Mouse (Mus musculus) stomach, embryonic 14.5 days (tissue): ENCODE measurements around the gene Dixdc1. TPM values are rescaled to one million over a fixed set of nuclear protein-coding genes. Genes with fewer than 3 reads are reported as not detected.

ENCODE experiments used
- ATAC-seq: fragments of 200-750 bp; cut with Nextera tagmentation; 2 replicates; pipeline ENCODE4 v1.8.0; 2017; ENCODE audit warnings: low read depth, moderate TSS enrichment; ENCODE audit not compliant: insufficient number of reproducible peaks, insufficient read depth, low FRiP score
- H3K27ac ChIP-seq: fragments of 300-500 bp; sonication (generic); 2 replicates; pipeline ENCODE4 v1.5.1; 2014; ENCODE audit warnings: mild to moderate bottlenecking, low read length, moderate library complexity, mixed read lengths
- H3K27me3 ChIP-seq: fragments of 300-500 bp; sonication (generic); 2 replicates; pipeline ENCODE4 v1.6.1; 2014; ENCODE audit warnings: low read length, control low read depth, mixed read lengths; ENCODE audit not compliant: control insufficient read depth, insufficient read depth
- H3K36me3 ChIP-seq: fragments of 300-500 bp; sonication (generic); 2 replicates; pipeline ENCODE4 v1.6.1; 2014; ENCODE audit warnings: mild to moderate bottlenecking, control low read depth, low read length, moderate library complexity, mixed read lengths; ENCODE audit not compliant: control insufficient read depth, insufficient read depth
- H3K4me1 ChIP-seq: fragments of 300-500 bp; sonication (generic); 2 replicates; pipeline ENCODE4 v1.6.1; 2014; ENCODE audit warnings: low read length, control low read depth, mixed read lengths; ENCODE audit not compliant: control insufficient read depth, insufficient read depth
- H3K4me2 ChIP-seq: fragments of 300-500 bp; sonication (generic); replicated peaks from 2 replicates; pipeline ENCODE4 v1.6.1; 2014; ENCODE audit warnings: low read depth, low read length, control low read depth
- H3K4me3 ChIP-seq: fragments of 300-500 bp; sonication (generic); 2 replicates; pipeline ENCODE4 v1.5.1; 2014; ENCODE audit warnings: low read depth, low read length, control low read depth
- H3K9ac ChIP-seq: fragments of 300-500 bp; sonication (generic); replicated peaks from 2 replicates; pipeline ENCODE4 v1.6.1; 2014; ENCODE audit warnings: low read depth, mild to moderate bottlenecking, control low read depth, low read length, moderate library complexity, mixed read lengths
- H3K9me3 ChIP-seq: fragments of 300-500 bp; sonication (generic); 2 replicates; pipeline ENCODE4 v1.6.1; 2016; ENCODE audit warnings: low read depth, low read length, control low read depth; ENCODE audit not compliant: control insufficient read depth
- WGBS: fragments of 180-500 bp; shearing (Covaris S2); extraction: QIAGEN DNeasy Blood & Tissue Kit; methylation state at CpG from one replicate; pipeline ENCODE4 v1.1.7; 2014; 5-methylcytosine and 5-hydroxymethylcytosine counted together
- polyA plus RNA-seq: library from polyadenylated mRNA; unstranded; fragments of >200 nt; fragmentation: Nextera tagmentation; extraction: Ambion mirVana; gene quantifications from 2 replicates; pipeline ENCODE4 v1.2.1, GENCODE M21; 2014

The Dixdc1 gene
- polyA plus RNA-seq, result 11.4 and 12.7 TPM in 2 replicates

DNA sequence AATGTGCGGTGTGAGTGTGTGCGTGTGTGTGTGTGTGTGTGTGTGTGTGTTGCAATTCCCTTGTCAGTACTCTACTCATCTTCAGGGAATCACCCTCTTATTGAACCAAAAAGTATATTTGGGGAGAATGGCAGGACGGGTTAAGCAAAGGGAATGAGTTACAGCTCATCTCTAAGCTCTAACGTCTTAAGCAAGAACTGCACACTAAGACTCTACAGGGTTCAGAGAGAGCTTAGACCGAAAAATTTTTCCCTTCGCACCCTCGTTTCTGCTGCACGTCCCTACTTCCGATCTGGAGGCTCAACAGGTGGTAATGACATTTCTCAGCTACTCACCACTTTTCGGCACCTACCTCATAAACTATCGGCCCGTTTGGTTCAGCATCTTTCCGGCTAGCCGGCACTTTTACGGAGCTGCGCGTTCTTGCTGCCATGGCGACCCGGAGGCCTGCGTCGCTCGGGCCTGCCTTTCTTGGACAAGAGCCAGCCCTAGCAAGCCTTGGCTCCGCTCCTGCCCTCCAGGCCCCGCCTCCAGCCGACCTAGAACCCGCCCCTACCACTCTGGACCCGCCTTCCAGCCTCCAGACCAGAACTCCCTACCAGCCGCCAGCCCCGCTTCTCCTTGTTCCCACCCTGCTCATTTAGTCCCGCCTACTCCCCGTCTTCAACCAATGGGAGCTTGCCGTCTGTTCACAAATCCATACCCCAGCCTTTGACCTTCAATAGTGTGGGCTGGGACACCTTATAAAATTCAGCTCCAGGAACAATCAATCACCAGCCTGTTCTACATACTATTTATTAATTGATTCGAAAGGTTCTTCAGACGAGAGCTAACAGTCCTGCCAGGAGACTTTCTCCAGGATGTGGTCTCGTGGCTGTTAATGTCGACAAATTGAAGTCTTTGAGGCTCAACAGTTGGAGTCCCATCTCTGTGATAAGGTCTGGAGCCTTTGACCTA lies at the start of gene Dixdc1:
Dixdc1 (minus strand) TSS at position 604 of the 957 bp plus-strand sequence.
- no peaks in the 10 kb centered on the region for H3K9me3 ChIP-seq
- peak within 1 kb of the TSS; percentile 57 for H3K4me2 ChIP-seq
- H3K27ac ChIP-seq, result peak within 1 kb of the TSS; percentile 2; the same call in 1 of the 2 replicates
- no peaks in the 10 kb centered on the region for H3K36me3 ChIP-seq
- H3K4me1 ChIP-seq, result 0 out of 2 replicates have a peak, but pooled peaks cover 6% of the 10 kb centered on the region
- WGBS, result 10% methylated on average over 36 of the region's 36 CpGs
- H3K4me3 ChIP-seq, result peak within 1 kb of the TSS; percentile 18
- ATAC-seq, result peak; percentile 99
- no peak within 1 kb of the TSS for H3K9ac ChIP-seq
- no peaks in the 10 kb centered on the region for H3K27me3 ChIP-seq

- WGBS, result 85% methylated on average over 2 of the region's 2 CpGs
- ATAC-seq, result no peak
- no peaks in the 10 kb centered on the region for H3K27me3 ChIP-seq
- no peak overlapping the region for H3K9ac ChIP-seq
- peaks cover 53% of the 10 kb centered on the region for H3K36me3 ChIP-seq
- H3K4me1 ChIP-seq, result no peaks in the 10 kb centered on the region
- no peak overlapping the region for H3K27ac ChIP-seq
- no peak overlapping the region for H3K4me2 ChIP-seq
- no peaks in the 10 kb centered on the region for H3K9me3 ChIP-seq
- no peak overlapping the region for H3K4me3 ChIP-seq
These were observed 42.8 kb upstream of the Dixdc1 start for GRCm38 (mm10) chr9:50782155-50782554.

- H3K27me3 ChIP-seq, result no peaks in the 10 kb centered on the region
- peak overlapping the region; percentile 91 for H3K4me2 ChIP-seq
- ATAC-seq, result no peak
- peak overlapping the region; percentile 94 for H3K4me3 ChIP-seq
- no peaks in the 10 kb centered on the region for H3K9me3 ChIP-seq
- WGBS, result 47% methylated on average over 11 of the region's 11 CpGs
- peaks cover 13% of the 10 kb centered on the region; the same call in 1 of the 2 replicates for H3K4me1 ChIP-seq
- no peak overlapping the region for H3K27ac ChIP-seq
- peak overlapping the region; percentile 85 for H3K9ac ChIP-seq
- H3K36me3 ChIP-seq, result peaks cover 24% of the 10 kb centered on the region
These were observed 36.9 kb upstream of the Dixdc1 start for GRCm38 (mm10) chr9:50776162-50776760.

GRCm38 (mm10) chr9:50775662-50776126 lies 36.4 kb upstream of the Dixdc1 start:
- H3K4me1 ChIP-seq, result peaks cover 13% of the 10 kb centered on the region; the same call in 1 of the 2 replicates
- peak overlapping the region; percentile 91 for H3K4me2 ChIP-seq
- peaks cover 19% of the 10 kb centered on the region for H3K36me3 ChIP-seq
- peak overlapping the region; percentile 94 for H3K4me3 ChIP-seq
- H3K27me3 ChIP-seq, result no peaks in the 10 kb centered on the region
- peak overlapping the region; percentile 80 for H3K27ac ChIP-seq
- no peak; the same call in 1 of the 2 replicates for ATAC-seq
- WGBS, result under 1% methylated on average over 23 of the region's 30 CpGs
- no peaks in the 10 kb centered on the region for H3K9me3 ChIP-seq
- peak overlapping the region; percentile 85 for H3K9ac ChIP-seq

GRCm38 (mm10) chr9:50774991-50775612 lies 35.8 kb upstream of the Dixdc1 start, which contains the start of the genes Alg9 and 1110032A03Rik:
Alg9 (plus strand) TSS chr9:50775019.
1110032A03Rik (minus strand) TSS chr9:50775520.
- H3K36me3 ChIP-seq, result peaks cover 14% of the 10 kb centered on the region
- WGBS, result under 1% methylated on average over 39 of the region's 51 CpGs
- peak within 1 kb of the TSS; percentile 85 for H3K9ac ChIP-seq
- peak within 1 kb of the TSS; percentile 80 for H3K27ac ChIP-seq
- ATAC-seq, result peak; percentile 81
- peaks cover 13% of the 10 kb centered on the region; the same call in 1 of the 2 replicates for H3K4me1 ChIP-seq
- peak within 1 kb of the TSS; percentile 94 for H3K4me3 ChIP-seq
- no peaks in the 10 kb centered on the region for H3K27me3 ChIP-seq
- H3K4me2 ChIP-seq, result peak within 1 kb of the TSS; percentile 91
- H3K9me3 ChIP-seq, result no peaks in the 10 kb centered on the region

DNA sequence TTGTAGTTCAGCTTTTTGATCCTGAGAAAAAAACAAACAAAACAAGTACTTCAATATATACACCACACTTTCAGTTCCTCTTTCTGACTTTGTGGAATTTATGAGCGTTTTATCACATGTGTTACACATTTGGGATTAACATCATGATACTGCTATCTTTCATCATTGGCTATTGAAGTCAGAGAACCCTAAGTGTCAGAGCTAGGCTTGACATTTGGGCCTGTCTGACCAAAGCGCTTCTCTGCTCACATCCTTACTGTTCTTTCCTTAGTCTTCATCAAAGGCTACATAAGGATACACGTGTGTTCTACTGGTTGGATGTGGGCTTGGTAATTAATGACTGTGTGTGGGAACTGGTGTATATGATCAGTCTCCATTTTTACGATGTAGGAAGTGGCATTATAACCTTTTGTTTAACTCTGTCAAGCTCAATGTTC lies 34.7 kb upstream of the Dixdc1 start:
- H3K9me3 ChIP-seq, result no peaks in the 10 kb centered on the region
- H3K9ac ChIP-seq, result no peak overlapping the region
- H3K4me2 ChIP-seq, result peak overlapping the region; percentile 91
- 68% methylated on average over 4 of the region's 4 CpGs for WGBS
- no peak for ATAC-seq
- H3K27ac ChIP-seq, result no peak overlapping the region
- H3K27me3 ChIP-seq, result no peaks in the 10 kb centered on the region
- H3K4me3 ChIP-seq, result no peak overlapping the region
- peaks cover 9% of the 10 kb centered on the region for H3K36me3 ChIP-seq
- H3K4me1 ChIP-seq, result peaks cover 17% of the 10 kb centered on the region; the same call in 1 of the 2 replicates

DNA sequence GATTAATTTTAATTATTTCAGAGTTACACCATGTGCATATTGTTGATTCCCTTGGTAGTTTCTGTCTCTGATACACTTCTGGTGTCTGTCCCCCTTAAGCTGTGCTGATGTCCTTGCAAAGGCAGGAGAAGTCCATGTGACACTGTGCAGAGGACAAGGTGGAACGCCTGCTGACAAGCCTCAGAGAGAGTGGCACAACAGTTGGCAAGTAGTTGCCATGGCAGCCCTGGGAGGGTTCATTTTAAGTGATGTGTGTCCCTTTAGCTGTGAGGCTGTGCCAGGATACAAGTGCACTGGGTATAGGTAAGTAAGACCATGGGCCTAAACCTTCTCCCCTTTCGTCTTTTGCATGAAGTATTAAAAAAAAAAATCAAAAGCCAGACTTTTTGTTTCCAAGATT lies 30.7 kb upstream of the Dixdc1 start:
- no peaks in the 10 kb centered on the region for H3K9me3 ChIP-seq
- H3K27me3 ChIP-seq, result no peaks in the 10 kb centered on the region
- no peak overlapping the region for H3K9ac ChIP-seq
- no peak overlapping the region for H3K4me2 ChIP-seq
- whole genome bisulfite sequencing, result 97% methylated on average over 2 of the region's 2 CpGs
- no peak for ATAC-seq
- no peak overlapping the region for H3K27ac ChIP-seq
- H3K4me1 ChIP-seq, result peaks cover 12% of the 10 kb centered on the region; the same call in 1 of the 2 replicates
- H3K36me3 ChIP-seq, result peaks cover 9% of the 10 kb centered on the region; the same call in 1 of the 2 replicates
- no peak overlapping the region for H3K4me3 ChIP-seq
